Mouse (Mus musculus): ENCODE data around the gene Irf2. TPM values are rescaled to one million over a fixed set of nuclear protein-coding genes. Genes with fewer than 3 reads are reported as not detected.

Gene Irf2
- polyA plus RNA-seq, 1 experiment from 2014 or later, result 11.1 TPM

- no peak for DNase-seq (ENCODE audit: low spot score)
- Histone ChIP-seq H3K4me1 (replicated peaks; ENCODE audit: control insufficient read depth, insufficient read depth, low read length) (no peaks in the 10 kb centered on the region), H3K4me3 (ENCODE audit: low read depth, low read length) (no peak overlapping the region), H3K4me2 (replicated peaks; ENCODE audit: low read depth, low read length) (no peak overlapping the region), H3K27me3 (ENCODE audit: control insufficient read depth, insufficient read depth, low read length) (no peaks in the 10 kb centered on the region), H3K27ac (ENCODE audit: low read depth, low read length) (no peak overlapping the region), H3K9ac (ENCODE audit: low read depth, low read length) (no peak overlapping the region), H3K9me3 (ENCODE audit: control insufficient read depth, low read length) (no peaks in the 10 kb centered on the region), H3K36me3 (ENCODE audit: control insufficient read depth, insufficient read depth, low read length) (no peaks in the 10 kb centered on the region)
- ATAC-seq (ENCODE audit: low FRiP score), result no peak
- 37% methylated on average over 2 of the region's 2 CpGs for WGBS
Observed at GRCm38 (mm10) chr8:46849458-46849857, 109.9 kb downstream of the Irf2 start.

- Histone ChIP-seq H3K9me3 (ENCODE audit: control insufficient read depth, low read length) (no peaks in the 10 kb centered on the region), H3K4me2 (replicated peaks; ENCODE audit: low read depth, low read length) (no peak overlapping the region), H3K36me3 (ENCODE audit: control insufficient read depth, insufficient read depth, low read length) (no peaks in the 10 kb centered on the region), H3K27ac (ENCODE audit: low read depth, low read length) (no peak overlapping the region), H3K27me3 (ENCODE audit: control insufficient read depth, insufficient read depth, low read length) (no peaks in the 10 kb centered on the region), H3K4me1 (replicated peaks; ENCODE audit: control insufficient read depth, insufficient read depth, low read length) (no peaks in the 10 kb centered on the region), H3K4me3 (ENCODE audit: low read depth, low read length) (no peak overlapping the region), H3K9ac (ENCODE audit: low read depth, low read length) (no peak overlapping the region)
- ATAC-seq (ENCODE audit: low FRiP score), result no peak
- 93% methylated on average over 6 of the region's 6 CpGs for WGBS
- DNase-seq (ENCODE audit: low spot score), result no peak
Observed at GRCm38 (mm10) chr8:46850258-46850897, 110.8 kb downstream of the Irf2 start.

DNA sequence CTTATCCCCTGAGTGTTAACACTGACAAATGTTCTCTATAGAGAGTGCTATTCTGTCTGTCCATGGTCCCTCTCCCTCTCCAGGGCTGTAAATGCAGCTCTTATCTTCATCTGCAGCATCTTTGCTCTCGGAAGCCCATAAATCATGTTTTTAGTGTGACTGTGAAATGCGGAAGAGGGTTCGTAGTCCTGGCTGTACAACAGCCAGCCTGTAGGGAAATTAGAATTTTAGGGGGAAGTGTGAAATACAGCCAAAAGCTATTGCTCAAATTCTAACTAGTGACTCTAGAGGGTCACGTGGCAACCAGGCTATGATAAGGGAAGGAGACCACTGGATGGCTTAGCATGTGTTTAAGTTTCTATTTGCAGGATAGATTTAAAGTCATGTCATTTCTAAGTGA lies 112.0 kb downstream of the Irf2 start:
- no peaks in the 10 kb centered on the region for H3K36me3 ChIP-seq (ENCODE audit: control insufficient read depth, insufficient read depth, low read length)
- H3K4me3 ChIP-seq (ENCODE audit: low read depth, low read length), result no peak overlapping the region
- no peak overlapping the region for H3K4me2 ChIP-seq (replicated peaks; ENCODE audit: low read depth, low read length)
- 89% methylated on average over 4 of the region's 4 CpGs for WGBS
- no peaks in the 10 kb centered on the region for H3K4me1 ChIP-seq (replicated peaks; ENCODE audit: control insufficient read depth, insufficient read depth, low read length)
- ATAC-seq (ENCODE audit: low FRiP score) (no peak), DNase-seq (ENCODE audit: low spot score) (no peak)
- H3K27me3 ChIP-seq (ENCODE audit: control insufficient read depth, insufficient read depth, low read length), result no peaks in the 10 kb centered on the region
- no peak overlapping the region for H3K9ac ChIP-seq (ENCODE audit: low read depth, low read length)
- no peaks in the 10 kb centered on the region for H3K9me3 ChIP-seq (ENCODE audit: control insufficient read depth, low read length)
- no peak overlapping the region for H3K27ac ChIP-seq (ENCODE audit: low read depth, low read length)

GRCm38 (mm10) chr8:46852377-46852776 lies 112.8 kb downstream of the Irf2 start:
- Histone ChIP-seq H3K9me3 (ENCODE audit: control insufficient read depth, low read length) (no peaks in the 10 kb centered on the region), H3K4me2 (replicated peaks; ENCODE audit: low read depth, low read length) (no peak overlapping the region), H3K27me3 (ENCODE audit: control insufficient read depth, insufficient read depth, low read length) (no peaks in the 10 kb centered on the region), H3K27ac (ENCODE audit: low read depth, low read length) (no peak overlapping the region), H3K9ac (ENCODE audit: low read depth, low read length) (no peak overlapping the region), H3K36me3 (ENCODE audit: control insufficient read depth, insufficient read depth, low read length) (no peaks in the 10 kb centered on the region), H3K4me1 (replicated peaks; ENCODE audit: control insufficient read depth, insufficient read depth, low read length) (no peaks in the 10 kb centered on the region), H3K4me3 (ENCODE audit: low read depth, low read length) (no peak overlapping the region)
- no peak for ATAC-seq (ENCODE audit: low FRiP score)
- no peak for DNase-seq (ENCODE audit: low spot score)
- WGBS, result 87% methylated on average over 11 of the region's 11 CpGs

- Histone ChIP-seq H3K4me2 (replicated peaks; ENCODE audit: low read depth, low read length) (no peak overlapping the region), H3K9me3 (ENCODE audit: control insufficient read depth, low read length) (no peaks in the 10 kb centered on the region), H3K36me3 (ENCODE audit: control insufficient read depth, insufficient read depth, low read length) (no peaks in the 10 kb centered on the region), H3K9ac (ENCODE audit: low read depth, low read length) (no peak overlapping the region), H3K4me1 (replicated peaks; ENCODE audit: control insufficient read depth, insufficient read depth, low read length) (no peaks in the 10 kb centered on the region; the same call in 1 of the 2 replicates), H3K27me3 (ENCODE audit: control insufficient read depth, insufficient read depth, low read length) (no peaks in the 10 kb centered on the region), H3K27ac (ENCODE audit: low read depth, low read length) (no peak overlapping the region), H3K4me3 (ENCODE audit: low read depth, low read length) (no peak overlapping the region)
- no peak for DNase-seq (ENCODE audit: low spot score)
- WGBS, result 66% methylated on average over 7 of the region's 7 CpGs
- no peak for ATAC-seq (ENCODE audit: low FRiP score)
Observed at GRCm38 (mm10) chr8:46859164-46859846, 119.8 kb downstream of the Irf2 start.

DNA sequence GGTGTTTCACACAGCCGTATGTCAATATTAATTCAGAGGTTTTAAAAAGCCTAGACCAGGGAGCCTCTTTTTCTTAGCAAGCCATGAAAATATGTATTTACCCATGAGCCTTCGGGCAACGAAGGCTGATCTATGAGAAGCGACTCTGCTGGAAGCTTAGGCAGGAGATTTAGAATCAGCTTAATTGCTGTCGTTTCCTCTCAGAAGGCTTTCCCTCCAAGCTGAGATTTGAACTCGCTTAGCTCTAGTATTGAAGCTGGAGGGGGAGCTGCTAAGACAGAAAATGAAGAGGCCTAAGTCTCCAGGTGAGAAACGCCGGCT lies 120.3 kb downstream of the Irf2 start:
- H3K4me2 ChIP-seq (replicated peaks; ENCODE audit: low read depth, low read length), result no peak overlapping the region
- 81% methylated on average over 8 of the region's 8 CpGs for WGBS
- no peaks in the 10 kb centered on the region for H3K9me3 ChIP-seq (ENCODE audit: control insufficient read depth, low read length)
- H3K27me3 ChIP-seq (ENCODE audit: control insufficient read depth, insufficient read depth, low read length), result no peaks in the 10 kb centered on the region
- H3K9ac ChIP-seq (ENCODE audit: low read depth, low read length), result no peak overlapping the region
- no peak for DNase-seq (ENCODE audit: low spot score)
- no peak overlapping the region for H3K4me3 ChIP-seq (ENCODE audit: low read depth, low read length)
- no peaks in the 10 kb centered on the region; the same call in 1 of the 2 replicates for H3K4me1 ChIP-seq (replicated peaks; ENCODE audit: control insufficient read depth, insufficient read depth, low read length)
- H3K36me3 ChIP-seq (ENCODE audit: control insufficient read depth, insufficient read depth, low read length), result no peaks in the 10 kb centered on the region
- no peak overlapping the region for H3K27ac ChIP-seq (ENCODE audit: low read depth, low read length)
- no peak for ATAC-seq (ENCODE audit: low FRiP score)

DNA sequence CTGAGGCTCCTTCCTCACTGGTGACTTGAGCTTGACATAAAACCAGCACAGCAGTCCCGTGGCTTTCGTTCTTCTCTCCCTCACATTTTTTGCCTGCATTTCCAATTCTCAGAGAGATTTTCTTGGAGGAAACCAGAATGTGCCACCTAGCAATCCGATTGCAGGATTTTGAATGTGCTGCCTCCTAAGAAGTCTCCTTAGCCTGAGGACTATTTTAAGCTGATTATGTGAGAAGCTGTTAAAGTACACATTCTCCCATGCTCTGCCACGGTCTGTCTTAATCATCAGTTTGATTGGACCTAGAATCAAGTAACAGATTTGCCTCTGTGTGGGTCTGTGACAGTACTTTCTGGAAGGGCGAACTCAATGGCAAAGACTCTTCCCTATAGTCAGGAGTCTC lies 123.0 kb downstream of the Irf2 start:
- Histone ChIP-seq H3K4me1 (replicated peaks; ENCODE audit: control insufficient read depth, insufficient read depth, low read length) (no peaks in the 10 kb centered on the region; the same call in 1 of the 2 replicates), H3K27ac (ENCODE audit: low read depth, low read length) (no peak overlapping the region), H3K27me3 (ENCODE audit: control insufficient read depth, insufficient read depth, low read length) (no peaks in the 10 kb centered on the region), H3K9me3 (ENCODE audit: control insufficient read depth, low read length) (no peaks in the 10 kb centered on the region), H3K9ac (ENCODE audit: low read depth, low read length) (no peak overlapping the region), H3K4me2 (replicated peaks; ENCODE audit: low read depth, low read length) (no peak overlapping the region), H3K36me3 (ENCODE audit: control insufficient read depth, insufficient read depth, low read length) (no peaks in the 10 kb centered on the region), H3K4me3 (ENCODE audit: low read depth, low read length) (no peak overlapping the region)
- 92% methylated on average over 5 of the region's 5 CpGs for WGBS
- DNase-seq (ENCODE audit: low spot score) (no peak), ATAC-seq (ENCODE audit: low FRiP score) (no peak)

GRCm38 (mm10) chr8:46865428-46865827 lies 125.9 kb downstream of the Irf2 start:
- H3K36me3 ChIP-seq (ENCODE audit: control insufficient read depth, insufficient read depth, low read length), result no peaks in the 10 kb centered on the region
- no peaks in the 10 kb centered on the region for H3K27me3 ChIP-seq (ENCODE audit: control insufficient read depth, insufficient read depth, low read length)
- WGBS, result 79% methylated on average over 1 of the region's 1 CpGs
- no peak overlapping the region for H3K4me3 ChIP-seq (ENCODE audit: low read depth, low read length)
- H3K27ac ChIP-seq (ENCODE audit: low read depth, low read length), result no peak overlapping the region
- no peak overlapping the region for H3K9ac ChIP-seq (ENCODE audit: low read depth, low read length)
- no peak overlapping the region for H3K4me2 ChIP-seq (replicated peaks; ENCODE audit: low read depth, low read length)
- ATAC-seq (ENCODE audit: low FRiP score), result no peak
- no peaks in the 10 kb centered on the region for H3K4me1 ChIP-seq (replicated peaks; ENCODE audit: control insufficient read depth, insufficient read depth, low read length)
- no peaks in the 10 kb centered on the region for H3K9me3 ChIP-seq (ENCODE audit: control insufficient read depth, low read length)
- DNase-seq (ENCODE audit: low spot score), result no peak

DNA sequence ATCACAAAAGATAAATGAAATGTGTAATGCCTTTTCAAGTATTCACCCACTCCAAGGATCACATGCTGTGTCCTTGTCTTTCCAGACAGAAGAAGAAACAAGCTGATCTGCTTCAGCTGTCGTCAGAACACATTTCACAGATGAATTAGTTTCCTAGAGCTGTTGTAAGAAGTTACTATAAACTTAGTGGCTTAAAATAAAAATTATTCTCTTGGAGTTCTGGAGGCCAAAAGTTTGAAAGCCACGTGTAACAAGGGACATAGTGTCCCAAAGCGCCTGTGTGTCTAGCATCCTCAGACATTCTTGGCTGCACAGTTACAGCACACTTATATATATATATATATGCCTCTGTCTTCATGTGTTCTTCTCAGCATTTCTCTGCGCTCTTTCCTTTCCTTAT lies 127.9 kb downstream of the Irf2 start:
- H3K27ac ChIP-seq (ENCODE audit: low read depth, low read length), result no peak overlapping the region
- no peaks in the 10 kb centered on the region for H3K9me3 ChIP-seq (ENCODE audit: control insufficient read depth, low read length)
- H3K4me2 ChIP-seq (replicated peaks; ENCODE audit: low read depth, low read length), result no peak overlapping the region
- DNase-seq (ENCODE audit: low spot score) (no peak), ATAC-seq (ENCODE audit: low FRiP score) (no peak)
- 58% methylated on average over 4 of the region's 4 CpGs for WGBS
- H3K36me3 ChIP-seq (ENCODE audit: control insufficient read depth, insufficient read depth, low read length), result no peaks in the 10 kb centered on the region
- H3K9ac ChIP-seq (ENCODE audit: low read depth, low read length), result no peak overlapping the region
- no peak overlapping the region for H3K4me3 ChIP-seq (ENCODE audit: low read depth, low read length)
- no peaks in the 10 kb centered on the region for H3K27me3 ChIP-seq (ENCODE audit: control insufficient read depth, insufficient read depth, low read length)
- no peaks in the 10 kb centered on the region for H3K4me1 ChIP-seq (replicated peaks; ENCODE audit: control insufficient read depth, insufficient read depth, low read length)

All from hindbrain, embryonic 11.5 days (tissue).